In genomic region chr2:159729301-159729700, GRCm38 (mm10) we compare ENCODE assay signal across 26 mouse cellular contexts.
"Had no signal": no experiment of that assay in that cellular context is flagged by ENCODE, and none has a peak within 500 bp of the region (broad histone marks: within the 10 kb centered on the region; RNA-seq: fewer than 3 reads in every experiment).

No protein-coding gene starts in this region.

- H3K27ac ChIP-seq: gastrocnemius, adult 2 months; hindbrain, embryonic 10.5 days; hindbrain, embryonic 12.5 days; hindbrain, embryonic 14.5 days; intestine, embryonic 15.5 days; layer of hippocampus, adult 2 months; left cerebral cortex, adult 2 months; limb, embryonic 10.5 days; limb, embryonic 12.5 days; liver, embryonic 13.5 days; liver, embryonic 15.5 days had no signal

- DNase-seq: gastrocnemius, adult 2 months; gastrocnemius, postnatal 10 days; gastrocnemius, postnatal 25 days; heart, postnatal 36 days; kidney, adult 18-20 months; kidney, adult 8-10 months; kidney, postnatal 10 days; kidney, postnatal 25 days; kidney, postnatal 4 days; liver; liver, embryonic 13.5 days; liver, postnatal 0 days had no signal

- H3K4me1 ChIP-seq: liver, embryonic 15.5 days had no signal

- H3K4me3 ChIP-seq: gastrocnemius, adult 2 months; hindbrain, embryonic 10.5 days; hindbrain, embryonic 12.5 days; intestine, embryonic 15.5 days; layer of hippocampus, adult 2 months; left cerebral cortex, adult 2 months; limb, embryonic 10.5 days; limb, embryonic 12.5 days; liver, embryonic 13.5 days; liver, embryonic 15.5 days had no signal

- H3K9me3 ChIP-seq: hindbrain, embryonic 10.5 days; hindbrain, embryonic 12.5 days; intestine, embryonic 15.5 days; limb, embryonic 10.5 days; limb, embryonic 12.5 days; liver, embryonic 13.5 days; liver, embryonic 15.5 days had no signal

- H3K9ac ChIP-seq: hindbrain, embryonic 12.5 days; hindbrain, embryonic 14.5 days; intestine, embryonic 15.5 days; limb, embryonic 12.5 days; liver, embryonic 13.5 days; liver, embryonic 15.5 days; liver, postnatal 0 days had no signal

- H3K4me2 ChIP-seq: hindbrain, embryonic 12.5 days; hindbrain, embryonic 14.5 days; intestine, embryonic 15.5 days; limb, embryonic 12.5 days; liver, embryonic 11.5 days; liver, embryonic 13.5 days; liver, embryonic 15.5 days had no signal

- ATAC-seq: forebrain, embryonic 16.5 days; hindbrain, embryonic 16.5 days; inflammation-experienced regulatory T-cells, adult 6 months; intestine, embryonic 15.5 days; intestine, postnatal 0 days; liver, postnatal 0 days had no signal

- H3K27me3 ChIP-seq: hindbrain, embryonic 12.5 days; intestine, embryonic 15.5 days; limb, embryonic 12.5 days; liver, embryonic 13.5 days; liver, embryonic 15.5 days had no signal

- H3K36me3 ChIP-seq: hindbrain, embryonic 10.5 days; hindbrain, embryonic 12.5 days; intestine, embryonic 15.5 days; limb, embryonic 10.5 days; limb, embryonic 12.5 days; liver, embryonic 13.5 days; liver, embryonic 15.5 days had no signal
